Comparison of ENCODE assay signal across 14 mouse cellular contexts in the genomic region with DNA sequence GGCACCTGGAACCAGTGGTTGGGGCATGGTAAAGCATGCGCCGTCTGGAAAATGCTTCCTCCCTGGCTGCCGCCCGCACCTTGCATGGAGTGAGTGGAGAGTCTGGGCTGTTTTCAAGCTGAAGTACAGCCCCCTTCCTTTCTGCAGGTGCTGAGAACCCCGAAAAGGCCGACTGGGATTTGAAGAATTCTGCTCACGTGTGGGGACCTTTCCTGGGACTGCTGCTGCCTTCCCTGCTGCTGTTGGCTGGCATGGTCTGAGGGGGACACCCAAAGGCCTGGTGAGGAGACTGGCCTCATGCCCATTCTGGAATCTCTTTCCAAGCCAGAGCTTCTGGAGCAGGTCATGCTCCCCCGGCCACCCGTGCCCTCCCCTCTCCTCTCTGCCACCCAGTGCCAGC. TPM values are rescaled to one million over a fixed set of nuclear protein-coding genes. Genes with fewer than 3 reads are reported as not detected.
DNase-seq lines count a peak whose midpoint lies in the region; ATAC-seq and TF ChIP-seq lines count a peak whose summit lies in the region.
"Had no signal": no experiment of that assay in that cellular context is flagged by ENCODE, and none has a peak within 500 bp of the region (broad histone marks: within the 10 kb centered on the region; RNA-seq: fewer than 3 reads in every experiment).

No protein-coding gene starts in this region.

- 84% methylated on average over 9 of the region's 9 CpGs for WGBS in cerebellum, adult 2 months
- WGBS in midbrain, embryonic 15.5 days: 83% methylated on average over 9 of the region's 9 CpGs

- no peak for ATAC-seq in midbrain, embryonic 15.5 days (replicated peaks)

- H3K27me3 ChIP-seq in cerebellum, adult 2 months (ENCODE audit: control insufficient read depth, insufficient read depth, low read length): no peaks in the 10 kb centered on the region; the same call in 1 of the 2 replicates
- H3K27me3 ChIP-seq in midbrain, embryonic 15.5 days (replicated peaks): 0 out of 2 replicates have a peak, but pooled peaks cover under 1% of the 10 kb centered on the region

- peaks cover 26% of the 10 kb centered on the region for H3K4me1 ChIP-seq in cerebellum, adult 2 months (ENCODE audit: control insufficient read depth, insufficient read depth, low read length)
- peaks cover 37% of the 10 kb centered on the region for H3K4me1 ChIP-seq in midbrain, embryonic 15.5 days

- H3K4me3 ChIP-seq in cerebellum, adult 2 months (replicated peaks; ENCODE audit: insufficient read depth, low read depth, low read length): no peak overlapping the region
- no peak overlapping the region for H3K4me3 ChIP-seq in midbrain, embryonic 15.5 days

- no peak for TF ChIP-seq CTCF in cerebellum, adult 2 months (IDR thresholded peaks at IDR 0.05; ENCODE audit: borderline replicate concordance, insufficient read depth, low read depth, low read length)

- no peaks in the 10 kb centered on the region for H3K9me3 ChIP-seq in midbrain, embryonic 15.5 days

- peak; percentile 9 for DNase-seq in cerebellum, adult 9-11 months
- DNase-seq in cerebellum, adult 2 months: no peak
- peak; percentile 13 for DNase-seq in thymus, postnatal 4 days
- DNase-seq in thymus, postnatal 14 days: no peak
- no peak for DNase-seq in spleen, postnatal 10 days (ENCODE audit: low spot score in 2 of 2)
- no peak for DNase-seq in layer of hippocampus, adult 18-20 months (ENCODE audit: low spot score in 2 of 2)
- no peak for DNase-seq in urinary bladder, postnatal 14 days (ENCODE audit: low spot score)
- DNase-seq: adrenal gland, postnatal 25 days; cerebellum, adult 9-10 months; embryo, embryonic 11 days; liver; lung, adult 18-20 months; lung, postnatal 36 days had no signal

- H3K4me2 ChIP-seq in midbrain, embryonic 15.5 days: no peak overlapping the region; the same call in 1 of the 2 replicates

- H3K36me3 ChIP-seq in midbrain, embryonic 15.5 days (replicated peaks): peaks cover 13% of the 10 kb centered on the region

- no peak for TF ChIP-seq POLR2A in cerebellum, adult 2 months (IDR thresholded peaks at IDR 0.05; ENCODE audit: borderline replicate concordance, insufficient read depth, low read length)

- H3K9ac ChIP-seq in midbrain, embryonic 15.5 days: 0 out of 2 replicates have a peak overlapping the region, but pooled peaks have one; percentile 1

- no peak overlapping the region for H3K27ac ChIP-seq in cerebellum, adult 2 months (ENCODE audit: insufficient read depth, low read length)
- H3K27ac ChIP-seq in midbrain, embryonic 15.5 days: peak overlapping the region; percentile 75

RNA-seq across cellular contexts. Expression of a gene that starts 10.2 kb away (rescaled TPM):
- 0.75 and 1.0 TPM in 2 replicates for polyA plus RNA-seq in cerebellum, adult 2 months (2012; rRNA removed)
- polyA plus RNA-seq in midbrain, embryonic 15.5 days (2015; fragmentation: Nextera tagmentation; extraction: Ambion mirVana): 3.6 and 4.0 TPM in 2 replicates
- 1 to 10 TPM in 1 of 2 experiments, under 1 TPM in 1; 0.92 to 1.3 TPM for total RNA-seq in layer of hippocampus, adult 18-20 months (2021)

RNA-seq across cellular contexts. Expression of a gene that starts 20.0 kb away (rescaled TPM):
- 447 and 479 TPM in 2 replicates for polyA plus RNA-seq in cerebellum, adult 2 months (2012; rRNA removed)
- 519 and 548 TPM in 2 replicates for polyA plus RNA-seq in midbrain, embryonic 15.5 days (2015; fragmentation: Nextera tagmentation; extraction: Ambion mirVana)
- 100 to 1,000 TPM; 644 to 648 TPM for total RNA-seq in layer of hippocampus, adult 18-20 months (2021)

RNA-seq across cellular contexts. Expression of a gene that starts 33.0 kb away (rescaled TPM):
- polyA plus RNA-seq in cerebellum, adult 2 months (2012; rRNA removed): 5.5 and 5.9 TPM in 2 replicates
- polyA plus RNA-seq in midbrain, embryonic 15.5 days (2015; fragmentation: Nextera tagmentation; extraction: Ambion mirVana): 7.0 and 7.5 TPM in 2 replicates
- total RNA-seq in layer of hippocampus, adult 18-20 months (2021): 1 to 10 TPM; 4.4 to 5.8 TPM

RNA-seq across cellular contexts. Expression of a gene that starts 59.1 kb away (rescaled TPM):
- polyA plus RNA-seq in cerebellum, adult 2 months (2012; rRNA removed): 102 and 111 TPM in 2 replicates
- polyA plus RNA-seq in midbrain, embryonic 15.5 days (2015; fragmentation: Nextera tagmentation; extraction: Ambion mirVana): 112 and 114 TPM in 2 replicates
- 10 to 100 TPM; 84.9 to 94.4 TPM for total RNA-seq in layer of hippocampus, adult 18-20 months (2021)

Comparison
In these comparisons a context has a peak if more than half of its experiments do, and no peak if none do; other contexts are left out.
1. DNase-seq: peak in cerebellum, adult 9-11 months (single experiment) and thymus, postnatal 4 days (single experiment); none in cerebellum, adult 2 months (0 of 2), thymus, postnatal 14 days (single experiment), spleen, postnatal 10 days (0 of 2), layer of hippocampus, adult 18-20 months (0 of 2) and urinary bladder, postnatal 14 days (single experiment).